Mouse (Mus musculus) limb, embryonic 11.5 days (tissue): Measurements from ENCODE around the gene Skiv2l. TPM values are rescaled to one million over a fixed set of nuclear protein-coding genes. Genes with fewer than 3 reads are reported as not detected.
"Not testable (repeated sequence)": the region's sequence is repeated elsewhere in the genome, so short reads cannot be mapped to it uniquely, and the experiment has no call there.

Experiments used
- ATAC-seq: fragments of 200-750 bp; cut with Nextera tagmentation; 2 replicates; pipeline ENCODE4 v1.8.0; 2017; ENCODE audit warnings: low read depth; ENCODE audit not compliant: insufficient number of reproducible peaks, low FRiP score, low TSS enrichment
- DNase-seq: peaks from one replicate; pipeline ENCODE4 v3.0.0-alpha.2; 2015; ENCODE audit warnings: low spot score
- H3K27ac ChIP-seq: fragments of 300-500 bp; sonication (generic); replicated peaks from 2 replicates; pipeline ENCODE4 v1.5.1; 2014; ENCODE audit warnings: low read depth, mild to moderate bottlenecking, low read length
- H3K27me3 ChIP-seq: fragments of 300-500 bp; sonication (generic); 2 replicates; pipeline ENCODE4 v1.6.1; 2014; ENCODE audit warnings: mild to moderate bottlenecking, low read length, mixed read lengths; ENCODE audit not compliant: control insufficient read depth, insufficient read depth
- H3K36me3 ChIP-seq: fragments of 300-500 bp; sonication (generic); 2 replicates; pipeline ENCODE4 v1.6.1; 2014; ENCODE audit warnings: mild to moderate bottlenecking, low read length, moderate library complexity, mixed read lengths; ENCODE audit not compliant: control insufficient read depth, insufficient read depth
- H3K4me1 ChIP-seq: fragments of 300-500 bp; sonication (generic); 2 replicates; pipeline ENCODE4 v1.6.1; 2014; ENCODE audit warnings: low read length, mixed read lengths; ENCODE audit not compliant: control insufficient read depth, insufficient read depth
- H3K4me2 ChIP-seq: fragments of 300-500 bp; sonication (generic); 2 replicates; pipeline ENCODE4 v1.6.1; 2014; ENCODE audit warnings: low read depth, mild to moderate bottlenecking, moderate library complexity; ENCODE audit not compliant: severe bottlenecking
- H3K4me3 ChIP-seq: fragments of 300-500 bp; sonication (generic); 2 replicates; pipeline ENCODE4 v1.5.1; 2014; ENCODE audit warnings: low read depth, low read length
- H3K9ac ChIP-seq: fragments of 300-500 bp; sonication (generic); 2 replicates; pipeline ENCODE4 v1.6.1; 2014; ENCODE audit warnings: mild to moderate bottlenecking, low read length
- H3K9me3 ChIP-seq: fragments of 300-500 bp; sonication (generic); 2 replicates; pipeline ENCODE4 v1.6.1; 2016; ENCODE audit warnings: low read length; ENCODE audit not compliant: control insufficient read depth
- WGBS: fragments of 180-500 bp; shearing (Covaris S2); extraction: QIAGEN DNeasy Blood & Tissue Kit; methylation state at CpG from one replicate; pipeline ENCODE4 v1.1.7; 2014; 5-methylcytosine and 5-hydroxymethylcytosine counted together
- polyA plus RNA-seq: library from polyadenylated mRNA; unstranded; fragments of >200 nt; fragmentation: Nextera tagmentation; extraction: Ambion mirVana; gene quantifications from 2 replicates; pipeline ENCODE4 v1.2.1, GENCODE M21; 2014

Gene Skiv2l
- polyA plus RNA-seq, 1 experiment from 2014 or later: 43.2 TPM

DNA sequence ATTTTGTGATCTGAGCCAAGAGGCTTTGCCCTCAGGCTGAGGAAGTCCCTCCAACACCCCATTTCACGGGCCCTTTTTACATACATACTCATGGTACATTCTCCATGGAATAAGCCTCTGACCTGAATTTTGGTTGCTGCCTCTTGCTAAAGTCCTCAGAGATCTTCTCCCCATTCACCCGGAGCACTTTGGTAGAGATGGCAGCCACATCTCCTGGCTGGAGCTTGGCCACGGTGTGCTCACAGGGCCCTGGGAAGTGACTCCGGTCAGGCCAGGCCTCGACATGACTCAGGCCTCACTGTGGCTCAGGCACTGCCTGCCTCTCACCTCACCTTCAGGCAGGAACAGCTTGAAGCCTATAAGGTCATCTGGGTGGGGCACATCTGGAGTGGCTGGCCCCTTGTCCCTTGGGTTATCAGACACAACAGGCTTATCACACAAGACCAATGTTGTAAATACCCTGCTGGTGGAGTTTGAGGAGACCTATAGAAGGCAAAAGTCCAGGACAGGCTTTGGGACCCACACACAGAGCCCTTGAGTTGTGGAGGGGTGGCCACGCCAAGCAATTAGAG is 9.2 kb downstream of the Skiv2l start:
- no peak overlapping the region for H3K27ac ChIP-seq
- no peak for ATAC-seq
- no peak for DNase-seq

GRCm38 (mm10) chr17:34838785-34839184 is 11.2 kb downstream of the Skiv2l start:
- DNase-seq (no peak), ATAC-seq (no peak)
- H3K4me1 ChIP-seq: peaks cover 16% of the 10 kb centered on the region
- no peak overlapping the region for H3K9ac ChIP-seq
- no peaks in the 10 kb centered on the region for H3K9me3 ChIP-seq
- no peak overlapping the region for H3K27ac ChIP-seq
- no peak overlapping the region for H3K4me3 ChIP-seq
- no peak overlapping the region for H3K4me2 ChIP-seq
- peaks cover 26% of the 10 kb centered on the region for H3K36me3 ChIP-seq
- no peaks in the 10 kb centered on the region for H3K27me3 ChIP-seq
- 93% methylated on average over 7 of the region's 7 CpGs for WGBS

More for the DNA sequence above, 9.2 kb downstream of the Skiv2l start:
- H3K27me3 ChIP-seq: no peaks in the 10 kb centered on the region
- no peak overlapping the region; the same call in 1 of the 2 replicates for H3K4me2 ChIP-seq
- peaks cover 12% of the 10 kb centered on the region for H3K4me1 ChIP-seq
- no peak overlapping the region for H3K9ac ChIP-seq
- 86% methylated on average over 6 of the region's 6 CpGs for WGBS
- H3K36me3 ChIP-seq: peaks cover 35% of the 10 kb centered on the region
- H3K9me3 ChIP-seq: no peaks in the 10 kb centered on the region
- H3K4me3 ChIP-seq: no peak overlapping the region; the same call in 1 of the 2 replicates

- H3K4me1 ChIP-seq: peaks cover 16% of the 10 kb centered on the region
- H3K4me2 ChIP-seq: peak overlapping the region; percentile 98
- H3K4me3 ChIP-seq: peak overlapping the region; percentile 53
- H3K9ac ChIP-seq: peak overlapping the region; percentile 55
- 41% methylated on average over 39 of the region's 43 CpGs for WGBS
- peaks cover 26% of the 10 kb centered on the region for H3K36me3 ChIP-seq
- 0 out of 2 replicates have a peak overlapping the region, but pooled peaks have one; percentile 45 for H3K27ac ChIP-seq
- DNase-seq (peak; percentile 25), ATAC-seq (no peak)
- no peaks in the 10 kb centered on the region for H3K9me3 ChIP-seq
- H3K27me3 ChIP-seq: no peaks in the 10 kb centered on the region
Observed at GRCm38 (mm10) chr17:34837464-34838324, 12.3 kb downstream of the Skiv2l start.

- Histone ChIP-seq H3K4me3 (peak within 1 kb of the TSS; percentile 53), H3K27me3 (no peaks in the 10 kb centered on the region), H3K27ac (0 out of 2 replicates have a peak within 1 kb of the TSS, but pooled peaks have one; percentile 45), H3K36me3 (peaks cover 19% of the 10 kb centered on the region), H3K9me3 (no peaks in the 10 kb centered on the region), H3K9ac (peak within 1 kb of the TSS; percentile 55), H3K4me2 (peak within 1 kb of the TSS; percentile 98), H3K4me1 (peaks cover 16% of the 10 kb centered on the region)
- under 1% methylated on average over 40 of the region's 40 CpGs for WGBS
- ATAC-seq: peak; percentile 85
- peak; percentile 98 for DNase-seq
Observed at GRCm38 (mm10) chr17:34836856-34837221, 13.2 kb downstream of the Skiv2l start, which contains the start of the genes Stk19 and Dxo. Gene Stk19, minus strand, starts transcription at chr17:34836945. Gene Dxo, plus strand, starts transcription at chr17:34837019.

GRCm38 (mm10) chr17:34836155-34836855 is 13.7 kb downstream of the Skiv2l start:
- Histone ChIP-seq H3K4me3 (peak overlapping the region; percentile 53), H3K9me3 (no peaks in the 10 kb centered on the region), H3K36me3 (peaks cover 17% of the 10 kb centered on the region), H3K27ac (no peak overlapping the region), H3K4me2 (peak overlapping the region; percentile 98), H3K4me1 (peaks cover 16% of the 10 kb centered on the region), H3K27me3 (no peaks in the 10 kb centered on the region), H3K9ac (peak overlapping the region; percentile 55)
- ATAC-seq: peak; percentile 82
- DNase-seq: no peak
- 4% methylated on average over 48 of the region's 48 CpGs for WGBS

DNA sequence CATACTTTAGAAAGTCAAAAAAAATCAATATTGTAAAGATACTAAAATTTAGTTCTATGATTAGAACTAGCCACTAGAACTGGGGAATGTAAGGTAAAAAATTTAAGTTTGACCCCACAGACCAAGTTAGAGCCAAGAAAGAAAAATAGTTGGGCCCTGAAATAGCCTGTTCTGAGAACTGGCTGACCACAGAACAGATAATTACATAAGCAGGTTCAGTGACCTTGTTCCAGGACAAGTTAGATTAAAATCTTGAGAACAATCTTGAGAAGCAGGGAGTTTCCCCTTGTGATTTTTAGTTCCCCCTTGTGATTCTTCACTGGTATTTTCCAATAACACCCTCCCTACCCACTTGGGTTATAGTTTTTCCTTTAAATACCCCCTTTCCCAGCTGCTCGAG is 19.2 kb downstream of the Skiv2l start:
- 87% methylated on average over 1 of the region's 1 CpGs for WGBS
- H3K4me2 ChIP-seq, H3K27me3 ChIP-seq, H3K36me3 ChIP-seq, H3K9me3 ChIP-seq, DNase-seq, H3K4me1 ChIP-seq, ATAC-seq, H3K27ac ChIP-seq, H3K9ac ChIP-seq, H3K4me3 ChIP-seq: not testable (repeated sequence)

DNA sequence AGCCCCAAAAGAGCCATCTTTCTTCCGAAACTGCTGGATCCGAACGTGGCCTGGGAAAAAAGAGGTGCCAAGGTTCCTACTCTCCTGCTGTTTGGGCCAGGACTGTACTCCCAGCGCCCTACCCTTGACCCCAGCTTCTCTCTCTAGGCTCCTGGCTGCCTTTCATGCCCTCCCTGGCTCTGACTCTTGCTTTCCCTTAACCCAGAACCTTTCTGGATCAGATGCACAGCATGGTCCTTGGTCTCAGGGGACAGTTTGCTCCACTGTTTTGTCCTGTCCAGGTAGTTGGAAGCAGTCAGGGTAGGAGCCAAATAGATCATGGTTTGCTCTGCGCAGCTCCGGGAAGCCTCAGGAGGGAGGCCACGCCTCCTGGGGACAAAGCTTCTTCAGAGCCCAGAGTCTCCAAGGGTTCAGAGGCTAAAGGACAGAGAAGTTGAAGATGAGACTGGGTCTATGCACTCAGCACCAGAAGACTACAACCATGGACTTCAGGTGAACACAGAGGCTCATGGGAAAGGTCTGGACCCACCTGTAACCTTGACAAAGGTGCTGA is 35.1 kb downstream of the Skiv2l start:
- WGBS: 82% methylated on average over 7 of the region's 7 CpGs
- Histone ChIP-seq H3K36me3 (no peaks in the 10 kb centered on the region), H3K4me3 (no peak overlapping the region), H3K4me2 (no peak overlapping the region), H3K9ac (no peak overlapping the region), H3K27me3 (no peaks in the 10 kb centered on the region), H3K9me3 (no peaks in the 10 kb centered on the region), H3K27ac (no peak overlapping the region), H3K4me1 (no peaks in the 10 kb centered on the region)
- DNase-seq: no peak
- ATAC-seq: no peak

GRCm38 (mm10) chr17:34813747-34814146 is 36.3 kb downstream of the Skiv2l start:
- ATAC-seq, H3K27ac ChIP-seq, H3K36me3 ChIP-seq, H3K4me3 ChIP-seq, H3K4me2 ChIP-seq, H3K9me3 ChIP-seq, H3K27me3 ChIP-seq, H3K4me1 ChIP-seq, H3K9ac ChIP-seq: not testable (repeated sequence)
- peak; percentile 40 for DNase-seq
- 54% methylated on average over 12 of the region's 12 CpGs for WGBS
